Mouse (Mus musculus) thymus, adult 2 months (tissue): ENCODE measurements around the gene Cpne8.

Experiments used
- CTCF ChIP-seq: fragments of 200-500 bp; IDR thresholded peaks from 2 replicates; pipeline ENCODE4 v1.5.1; 2012; ENCODE audit warnings: mild to moderate bottlenecking, control low read depth, low read length, moderate library complexity, borderline replicate concordance; ENCODE audit not compliant: control insufficient read depth, poor library complexity, insufficient read depth; ENCODE audit errors: extremely low read depth
- POLR2A ChIP-seq: fragments of 200-500 bp; IDR thresholded peaks from 2 replicates; pipeline ENCODE4 v1.6.1; 2012; ENCODE audit warnings: mild to moderate bottlenecking, low read length, control low read depth, moderate library complexity; ENCODE audit not compliant: control insufficient read depth, poor library complexity, insufficient read depth; ENCODE audit errors: extremely low read depth

GRCm38 (mm10) chr15:90647011-90647577 lies 32.1 kb downstream of the Cpne8 start:
- TF ChIP-seq POLR2A (no peak), CTCF (no peak)
